In genomic region chr5:53503261-53503660, GRCm38 (mm10) we compare ENCODE assay signal across 17 mouse cellular contexts.
"Had no signal": no experiment of that assay in that cellular context is flagged by ENCODE, and none has a peak within 500 bp of the region (broad histone marks: within the 10 kb centered on the region; RNA-seq: fewer than 3 reads in every experiment).

No protein-coding gene starts in this region.

- H3K4me3 ChIP-seq: midbrain, embryonic 10.5 days; midbrain, embryonic 12.5 days; myocyte; neural tube, embryonic 13.5 days; neural tube, embryonic 15.5 days; stomach, embryonic 15.5 days had no signal

- H3K9ac ChIP-seq: lung, embryonic 14.5 days; midbrain, embryonic 12.5 days; neural tube, embryonic 13.5 days; neural tube, embryonic 15.5 days; stomach, embryonic 15.5 days had no signal

- H3K27ac ChIP-seq: midbrain, embryonic 10.5 days; midbrain, embryonic 12.5 days; neural tube, embryonic 13.5 days; neural tube, embryonic 15.5 days; stomach, embryonic 15.5 days; stomach, postnatal 0 days had no signal

- DNase-seq: lung, adult 18-20 months; lung, embryonic 14.5 days; lung, postnatal 10 days; lung, postnatal 4 days; midbrain, embryonic 14.5 days; retina, postnatal 1 day; right cerebral cortex, adult 18-20 months; thymus, adult 2 months; thymus, postnatal 25 days; thymus, postnatal 4 days had no signal

- H3K9me3 ChIP-seq: midbrain, embryonic 10.5 days; midbrain, embryonic 12.5 days; neural tube, embryonic 13.5 days; neural tube, embryonic 15.5 days; stomach, embryonic 15.5 days had no signal

- H3K27me3 ChIP-seq: midbrain, embryonic 12.5 days; neural tube, embryonic 13.5 days; neural tube, embryonic 15.5 days; stomach, embryonic 15.5 days had no signal

- H3K4me1 ChIP-seq: midbrain, embryonic 10.5 days; neural tube, embryonic 13.5 days; neural tube, embryonic 15.5 days; stomach, embryonic 15.5 days had no signal

- H3K36me3 ChIP-seq: midbrain, embryonic 10.5 days; midbrain, embryonic 12.5 days; neural tube, embryonic 13.5 days; neural tube, embryonic 15.5 days; stomach, embryonic 15.5 days had no signal
